Mouse (Mus musculus) thymus, adult 18-20 months (tissue): ENCODE measurements around the gene Olfr1141.

Experiments
- DNase-seq, 2 experiments: peaks; one replicate each; pipeline ENCODE4 v3.0.0; 2022; ENCODE audit warnings: mixed read lengths in 2 of 2

Olfr1141 gene

DNA sequence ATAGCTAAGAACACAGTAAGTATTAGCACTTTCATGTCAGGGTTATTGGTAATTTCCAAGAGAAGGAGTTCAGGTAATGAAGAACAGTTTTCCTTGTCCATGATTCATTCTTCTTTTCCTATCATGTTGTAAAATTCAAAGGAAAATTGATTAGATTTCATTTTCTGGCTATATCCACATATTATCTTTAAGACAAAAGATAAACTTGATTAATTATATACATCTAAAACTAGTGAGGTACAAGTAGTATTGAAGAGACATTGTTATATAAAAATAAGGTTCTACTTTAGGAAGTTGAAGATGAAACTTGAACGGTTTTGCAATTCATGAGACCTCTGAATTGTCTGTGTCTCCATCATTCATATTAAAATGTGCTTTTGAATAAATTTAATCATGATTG, at the start of gene Olfr1141:
Olfr1141 (minus strand) TSS at position 101 of the 400 bp plus-strand sequence.
- DNase-seq: no peak

DNA sequence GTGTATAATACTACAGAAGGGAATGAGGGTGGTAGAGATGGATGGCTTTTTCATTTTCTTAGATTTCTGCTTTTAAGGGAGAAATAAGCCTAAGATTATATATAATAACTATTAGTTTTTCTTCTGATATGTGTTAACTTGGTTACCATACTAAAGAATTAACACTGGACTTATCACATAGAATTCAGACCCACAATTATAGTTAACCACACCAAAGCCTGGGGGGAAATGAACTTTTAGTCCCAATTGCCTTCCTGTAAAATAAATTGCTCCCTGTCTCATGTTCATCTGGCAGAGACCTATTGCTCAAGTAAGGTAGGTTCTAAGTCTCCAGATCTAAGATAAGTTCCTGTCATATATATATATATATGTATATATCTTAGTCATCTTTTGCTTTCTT, 46.5 kb upstream of the Olfr1141 start, which contains the start of gene Olfr1143:
Olfr1143 (plus strand) TSS at position 301 of the 400 bp plus-strand sequence.
- DNase-seq: no peak

DNA sequence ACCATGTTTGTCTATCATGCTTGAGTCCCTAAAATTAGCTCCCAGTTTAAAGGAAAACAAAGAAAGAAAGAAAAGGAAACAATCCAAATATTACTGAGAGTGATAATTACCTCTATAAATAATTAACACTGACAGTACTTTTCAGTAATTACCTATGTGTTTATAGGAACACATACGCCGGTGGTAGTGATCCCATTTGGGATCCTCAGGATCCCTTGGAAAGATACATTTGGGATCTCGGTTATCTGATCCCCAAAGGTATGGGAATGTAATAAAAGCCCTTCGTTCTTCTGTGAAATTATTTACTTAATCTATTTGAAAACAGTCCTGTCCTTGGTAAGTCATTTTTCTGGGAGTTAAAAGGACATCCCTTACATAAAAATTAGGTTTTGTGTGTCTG, 25.4 kb upstream of the Olfr1141 start, which contains the start of gene Olfr152:
Olfr152 (plus strand) TSS at position 301 of the 400 bp plus-strand sequence.
- no peak for DNase-seq

DNA sequence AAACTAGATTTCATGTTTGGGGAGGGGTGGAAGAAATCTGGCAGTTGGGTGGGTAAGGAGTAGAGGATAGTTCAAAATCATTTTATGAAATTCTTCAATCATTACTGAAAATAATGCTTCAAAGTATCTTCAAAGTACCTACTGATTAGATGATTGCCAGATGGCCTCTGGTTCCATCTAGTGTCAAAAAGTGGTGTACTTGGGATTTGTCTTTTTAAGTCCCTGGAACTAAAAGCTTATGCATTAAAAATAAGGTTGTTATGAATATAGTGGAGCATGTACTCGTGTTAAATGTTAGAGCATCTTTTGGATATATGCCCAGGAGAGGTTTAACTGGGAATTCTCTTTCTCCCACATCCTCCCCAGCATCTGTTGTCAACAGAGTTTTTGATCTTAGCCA, 22.4 kb upstream of the Olfr1141 start:
- no peak for DNase-seq

DNA sequence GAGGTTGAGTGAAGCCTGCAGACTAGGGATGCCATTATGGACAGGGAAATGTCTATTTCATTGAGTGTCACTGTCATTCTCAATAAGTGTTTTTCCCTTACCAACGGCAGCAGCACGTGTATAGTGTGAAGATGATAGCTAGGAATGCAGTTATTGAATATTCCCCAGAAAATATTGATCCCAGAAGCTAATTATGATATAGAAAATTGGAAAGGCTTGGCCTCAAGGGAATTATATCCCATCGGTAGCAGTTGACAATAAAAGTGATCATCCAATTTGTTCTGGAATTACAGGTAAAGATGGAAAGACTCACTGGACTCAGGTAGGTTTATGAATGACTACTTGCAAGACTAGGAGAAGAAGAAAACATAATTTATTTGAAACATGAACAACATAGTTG, 10.3 kb downstream of the Olfr1141 start, which contains the start of gene Olfr1140:
Olfr1140 (plus strand) TSS at position 301 of the 400 bp plus-strand sequence.
- no peak for DNase-seq

DNA sequence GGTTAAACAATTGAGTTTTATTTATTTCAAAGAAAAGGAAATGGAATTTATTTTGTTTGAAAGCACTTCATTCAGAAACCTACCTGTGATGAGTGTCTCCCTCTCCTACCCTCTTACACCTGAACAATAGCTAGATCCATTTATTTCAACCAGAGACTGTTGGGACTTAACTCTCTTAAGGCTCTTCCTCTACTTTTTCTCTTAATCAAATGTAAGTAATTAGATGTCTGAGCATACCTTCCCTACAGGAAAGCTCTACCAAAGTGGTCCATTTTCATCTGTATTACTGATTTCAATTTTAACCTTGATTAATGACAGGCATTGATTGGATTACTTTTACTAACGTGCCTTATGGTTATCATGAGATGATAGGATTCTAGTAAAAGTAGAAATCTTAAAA, 13.9 kb downstream of the Olfr1141 start, which contains the start of gene Olfr1138:
Olfr1138 (minus strand) TSS at position 101 of the 400 bp plus-strand sequence.
- DNase-seq: no peak

DNA sequence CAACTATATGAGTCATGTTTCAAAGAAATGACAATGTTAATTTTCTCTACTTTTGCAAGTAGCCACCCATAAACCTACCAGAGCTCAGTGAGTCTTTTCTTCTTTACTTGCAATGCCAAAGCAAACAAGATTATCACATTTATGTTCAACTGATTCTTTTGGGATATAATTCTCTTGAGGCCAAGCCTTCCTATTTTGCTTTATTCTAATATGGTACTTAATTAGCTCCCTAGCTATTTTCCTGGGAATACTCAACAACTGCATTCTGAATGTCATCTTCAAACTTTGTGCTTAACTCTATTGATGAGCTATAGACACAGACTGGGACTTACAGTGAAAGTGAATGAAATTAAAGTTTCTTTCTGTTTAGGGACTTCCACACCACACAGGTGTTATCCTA, 40.7 kb downstream of the Olfr1141 start, which contains the start of gene Olfr1137:
Olfr1137 (minus strand) TSS at position 101 of the 400 bp plus-strand sequence.
- DNase-seq: no peak
